Mouse (Mus musculus) MEL (cell line): ENCODE measurements around the gene Mov10l1. TPM values are rescaled to one million over a fixed set of nuclear protein-coding genes. Genes with fewer than 3 reads are reported as not detected.

Experiments
- DNase-seq: peaks from one replicate; pipeline ENCODE4 v3.0.0; 2011; ENCODE audit warnings: low read depth, low spot score
- H3K27ac ChIP-seq: 2 replicates; pipeline ENCODE4 v1.5.1; 2012; ENCODE audit warnings: low read depth, mild to moderate bottlenecking, control low read depth, low read length, moderate library complexity; ENCODE audit not compliant: control insufficient read depth
- H3K27me3 ChIP-seq, 2 experiments: fragments of 150-350 bp in 1 of 2; sonication (generic) in 1 of 2; 2 replicates each; pipeline ENCODE4 v1.6.1; 2012; ENCODE audit warnings: low read length in 2 of 2, mild to moderate bottlenecking in 2 of 2, improper control_type of control experiment in 1 of 2, moderate library complexity in 1 of 2; ENCODE audit not compliant: insufficient read depth in 2 of 2, control insufficient read depth in 1 of 2
- H3K36me3 ChIP-seq, 2 experiments: 2 replicates each; pipeline ENCODE4 v1.6.1; 2012 to 2014; ENCODE audit warnings: low read length in 2 of 2, improper control_type of control experiment in 1 of 2, inconsistent platforms in 1 of 2, mild to moderate bottlenecking in 1 of 2; ENCODE audit not compliant: insufficient read depth in 2 of 2, control insufficient read depth in 1 of 2
- H3K4me1 ChIP-seq, 2 experiments: fragments of 150-350 bp in 1 of 2; sonication (generic) in 1 of 2; 2 replicates each; pipeline ENCODE4 v1.6.1; 2012; ENCODE audit warnings: low read length in 2 of 2, improper control_type of control experiment in 1 of 2, mild to moderate bottlenecking in 1 of 2; ENCODE audit not compliant: insufficient read depth in 2 of 2, control insufficient read depth in 1 of 2
- H3K4me3 ChIP-seq, 2 experiments: fragments of 150-350 bp in 1 of 2; sonication (generic) in 1 of 2; 2 replicates each; pipeline ENCODE4 v1.5.1; 2012; ENCODE audit warnings: low read depth in 2 of 2, low read length in 2 of 2, mild to moderate bottlenecking in 2 of 2, moderate library complexity in 2 of 2, control low read depth in 1 of 2, improper control_type of control experiment in 1 of 2; ENCODE audit not compliant: control insufficient read depth in 1 of 2, insufficient read depth in 1 of 2
- H3K79me2 ChIP-seq: 2 replicates; pipeline ENCODE4 v1.6.1; 2012; ENCODE audit warnings: mild to moderate bottlenecking, low read length, moderate library complexity; ENCODE audit not compliant: control insufficient read depth, poor library complexity, insufficient read depth
- H3K9ac ChIP-seq: 2 replicates; pipeline ENCODE4 v1.6.1; 2012; ENCODE audit warnings: low read depth, mild to moderate bottlenecking, control low read depth, low read length, moderate library complexity; ENCODE audit not compliant: control insufficient read depth, poor library complexity, severe bottlenecking
- H3K9me3 ChIP-seq: fragments of 150-350 bp; sonication (generic); replicated peaks from 2 replicates; pipeline ENCODE4 v1.6.1; 2012; ENCODE audit warnings: mild to moderate bottlenecking, low read length, improper control_type of control experiment, moderate library complexity; ENCODE audit not compliant: insufficient read depth
- BHLHE40 ChIP-seq: IDR thresholded peaks from 2 replicates; pipeline ENCODE4 v1.6.1; 2012; ENCODE audit warnings: low read depth, mild to moderate bottlenecking, inconsistent platforms, low read length, improper control_type of control experiment, borderline replicate concordance
- CHD1 ChIP-seq: IDR thresholded peaks from 2 replicates; pipeline ENCODE4 v1.6.1; 2012; ENCODE audit warnings: low read depth, mild to moderate bottlenecking, inconsistent platforms, low read length, improper control_type of control experiment
- E2F4 ChIP-seq: IDR thresholded peaks from 2 replicates; pipeline ENCODE4 v1.6.1; 2011; ENCODE audit warnings: low read depth, low read length, improper control_type of control experiment, borderline replicate concordance
- ELF1 ChIP-seq: IDR thresholded peaks from 2 replicates; pipeline ENCODE4 v1.6.1; 2014; ENCODE audit warnings: low read depth, mild to moderate bottlenecking, inconsistent platforms, low read length, improper control_type of control experiment, moderate library complexity
- EP300 ChIP-seq, 2 experiments: IDR thresholded peaks; 2 replicates each; pipeline ENCODE4 v1.6.1; 2011; ENCODE audit warnings: improper control_type of control experiment in 2 of 2, low read length in 2 of 2, low read depth in 1 of 2, mild to moderate bottlenecking in 1 of 2
- ETS1 ChIP-seq: IDR thresholded peaks from 2 replicates; pipeline ENCODE4 v1.6.1; 2012; ENCODE audit warnings: low read depth, mild to moderate bottlenecking, inconsistent platforms, low read length, improper control_type of control experiment, moderate library complexity
- GABPA ChIP-seq: IDR thresholded peaks from 2 replicates; pipeline ENCODE4 v1.6.1; 2012; ENCODE audit warnings: low read depth, mild to moderate bottlenecking, inconsistent platforms, low read length, improper control_type of control experiment, moderate library complexity
- GATA1 ChIP-seq: IDR thresholded peaks from 2 replicates; pipeline ENCODE4 v1.6.1; 2011; ENCODE audit warnings: low read depth, low read length, improper control_type of control experiment
- HCFC1 ChIP-seq: IDR thresholded peaks from 2 replicates; pipeline ENCODE4 v1.6.1; 2012; ENCODE audit warnings: low read depth, mild to moderate bottlenecking, inconsistent platforms, low read length, improper control_type of control experiment, moderate library complexity
- JUND ChIP-seq: IDR thresholded peaks from 2 replicates; pipeline ENCODE4 v1.6.1; 2011; ENCODE audit warnings: low read depth, mild to moderate bottlenecking, improper control_type of control experiment, low read length
- MEF2A ChIP-seq: IDR thresholded peaks from 2 replicates; pipeline ENCODE4 v1.6.1; 2014; ENCODE audit warnings: low read depth, mild to moderate bottlenecking, inconsistent platforms, low read length, improper control_type of control experiment; ENCODE audit not compliant: poor library complexity, insufficient replicate concordance, severe bottlenecking; ENCODE audit errors: extremely low read depth
- MYB ChIP-seq: IDR thresholded peaks from 2 replicates; pipeline ENCODE4 v1.6.1; 2011; ENCODE audit warnings: mild to moderate bottlenecking, low read depth, low read length, improper control_type of control experiment
- MYC ChIP-seq: IDR thresholded peaks from 2 replicates; pipeline ENCODE4 v1.6.1; 2011; ENCODE audit warnings: low read depth, mild to moderate bottlenecking, low read length, improper control_type of control experiment, moderate library complexity
- NELFE ChIP-seq: IDR thresholded peaks from 2 replicates; pipeline ENCODE4 v1.6.1; 2011; ENCODE audit warnings: low read depth, low read length, improper control_type of control experiment
- NRF1 ChIP-seq: IDR thresholded peaks from 2 replicates; pipeline ENCODE4 v1.6.1; 2014; ENCODE audit warnings: low read depth, mild to moderate bottlenecking, inconsistent platforms, low read length, improper control_type of control experiment, moderate library complexity; ENCODE audit not compliant: poor library complexity, insufficient read depth, severe bottlenecking
- POLR2AphosphoS2 ChIP-seq: IDR thresholded peaks from 2 replicates; pipeline ENCODE4 v1.6.1; 2011; ENCODE audit warnings: low read length, improper control_type of control experiment
- POLR2AphosphoS5 ChIP-seq: IDR thresholded peaks from 2 replicates; pipeline ENCODE4 v1.6.1; 2012; ENCODE audit warnings: low read depth, borderline replicate concordance, mild to moderate bottlenecking, inconsistent platforms, low read length, moderate library complexity, mixed read lengths
- SIN3A ChIP-seq: IDR thresholded peaks from 2 replicates; pipeline ENCODE4 v1.6.1; 2012; ENCODE audit warnings: low read length, improper control_type of control experiment, inconsistent platforms
- TAL1 ChIP-seq: IDR thresholded peaks from 2 replicates; pipeline ENCODE4 v1.6.1; 2012; ENCODE audit warnings: mild to moderate bottlenecking, inconsistent platforms, low read length, moderate library complexity, mixed read lengths
- TBP ChIP-seq: IDR thresholded peaks from 2 replicates; pipeline ENCODE4 v1.8.0; 2011; ENCODE audit warnings: low read depth, low read length, improper control_type of control experiment
- UBTF ChIP-seq: IDR thresholded peaks from 2 replicates; pipeline ENCODE4 v1.6.1; 2012; ENCODE audit warnings: low read depth, mild to moderate bottlenecking, inconsistent platforms, low read length, improper control_type of control experiment, moderate library complexity, borderline replicate concordance; ENCODE audit not compliant: insufficient read depth
- USF2 ChIP-seq, 2 experiments: IDR thresholded peaks; 2 replicates each; pipeline ENCODE4 v1.6.1; 2011 to 2012; ENCODE audit warnings: improper control_type of control experiment in 2 of 2, low read length in 2 of 2, borderline replicate concordance in 1 of 2, inconsistent platforms in 1 of 2, low read depth in 1 of 2, mild to moderate bottlenecking in 1 of 2; ENCODE audit not compliant: insufficient read depth in 1 of 2
- ZC3H11A ChIP-seq: IDR thresholded peaks from 2 replicates; pipeline ENCODE4 v1.6.1; 2012; ENCODE audit warnings: low read depth, mild to moderate bottlenecking, inconsistent platforms, low read length, improper control_type of control experiment
- ZKSCAN1 ChIP-seq: IDR thresholded peaks from 2 replicates; pipeline ENCODE4 v1.6.1; 2012; ENCODE audit warnings: low read depth, mild to moderate bottlenecking, inconsistent platforms, low read length, improper control_type of control experiment, moderate library complexity
- ZMIZ1 ChIP-seq: IDR thresholded peaks from 2 replicates; pipeline ENCODE4 v1.6.1; 2012; ENCODE audit warnings: low read depth, mild to moderate bottlenecking, inconsistent platforms, low read length, improper control_type of control experiment, moderate library complexity
- polyA plus RNA-seq, 2 experiments: library from polyadenylated mRNA; stranded (reverse) in 1 of 2; unstranded in 1 of 2; fragments of >175 nt in 1 of 2; fragments of >200 nt in 1 of 2; gene quantifications; 2 replicates each; pipeline versions ENCODE4 v1.2.1 to v1.2.4; 2012; ENCODE audit warnings: low replicate concordance in 2 of 2, low read depth in 1 of 2; ENCODE audit not compliant: insufficient read length in 2 of 2, insufficient read depth in 1 of 2, missing spikeins in 1 of 2
- total RNA-seq: library from RNA; depleted of rRNA; stranded (reverse); fragments of 300-350 nt; gene quantifications from 2 replicates; pipeline ENCODE4 v1.2.3, GENCODE M21; 2012

The Mov10l1 gene
- total and polyA plus RNA-seq, 3 experiments: not detected

- TF ChIP-seq MYB (no peak), GABPA (no peak), MEF2A (no peak), JUND (no peak), USF2 (IDR thresholded peaks at IDR 0.05; ENCODE audit: borderline replicate concordance in 1 of 2, insufficient read depth in 1 of 2, low read depth in 1 of 2, low read length in 2 of 2) (no peak), NRF1 (no peak), EP300 (IDR thresholded peaks at IDR 0.05; ENCODE audit: low read depth in 1 of 2, low read length in 2 of 2) (no peak), E2F4 (no peak), TAL1 (no peak), ZC3H11A (no peak), POLR2AphosphoS5 (no peak), UBTF (no peak)
- Histone ChIP-seq H3K4me3 (no peak overlapping the region), H3K27me3 (peaks cover 0 to 8% of the 10 kb centered on the region in 2 experiments; a peak in 3 of 4 replicates), H3K9me3 (no peaks in the 10 kb centered on the region), H3K36me3 (peaks cover 0 to 3% of the 10 kb centered on the region in 2 experiments; a peak in 1 of 4 replicates), H3K79me2 (no peaks in the 10 kb centered on the region), H3K4me1 (0 out of 4 replicates have a peak, but pooled peaks cover 0 to 3% of the 10 kb centered on the region in 2 experiments), H3K9ac (no peak overlapping the region), H3K27ac (no peak overlapping the region)
- no peak for DNase-seq
Observed at GRCm38 (mm10) chr15:89069336-89069840, 86.7 kb downstream of the Mov10l1 start.

GRCm38 (mm10) chr15:89070606-89071005 is 87.9 kb downstream of the Mov10l1 start:
- TF ChIP-seq POLR2AphosphoS2 (no peak), ZKSCAN1 (no peak), MYB (no peak), TBP (no peak), USF2 (IDR thresholded peaks at IDR 0.05; ENCODE audit: borderline replicate concordance in 1 of 2, insufficient read depth in 1 of 2, low read depth in 1 of 2, low read length in 2 of 2) (no peak), HCFC1 (no peak), CHD1 (no peak), MYC (no peak), JUND (no peak), ZC3H11A (no peak), ZMIZ1 (no peak), ETS1 (no peak), NRF1 (no peak), NELFE (no peak), GABPA (no peak), GATA1 (no peak), ELF1 (no peak), EP300 (IDR thresholded peaks at IDR 0.05; ENCODE audit: low read depth in 1 of 2, low read length in 2 of 2) (no peak), SIN3A (no peak), BHLHE40 (no peak)
- no peak overlapping the region for H3K27ac ChIP-seq
- no peaks in the 10 kb centered on the region for H3K9me3 ChIP-seq
- H3K4me1 ChIP-seq: 0 out of 4 replicates have a peak, but pooled peaks cover 0 to 6% of the 10 kb centered on the region in 2 experiments
- no peak overlapping the region for H3K4me3 ChIP-seq
- peaks cover 0 to 4% of the 10 kb centered on the region in 2 experiments; a peak in 1 of 4 replicates for H3K27me3 ChIP-seq
- H3K79me2 ChIP-seq: peaks cover 2% of the 10 kb centered on the region; the same call in 1 of the 2 replicates
- peaks cover 0 to 5% of the 10 kb centered on the region in 2 experiments; a peak in 1 of 4 replicates for H3K36me3 ChIP-seq
- no peak overlapping the region for H3K9ac ChIP-seq
- no peak for DNase-seq
